Mouse (Mus musculus): ENCODE data around the gene Sgip1.

Sgip1 gene

DNA sequence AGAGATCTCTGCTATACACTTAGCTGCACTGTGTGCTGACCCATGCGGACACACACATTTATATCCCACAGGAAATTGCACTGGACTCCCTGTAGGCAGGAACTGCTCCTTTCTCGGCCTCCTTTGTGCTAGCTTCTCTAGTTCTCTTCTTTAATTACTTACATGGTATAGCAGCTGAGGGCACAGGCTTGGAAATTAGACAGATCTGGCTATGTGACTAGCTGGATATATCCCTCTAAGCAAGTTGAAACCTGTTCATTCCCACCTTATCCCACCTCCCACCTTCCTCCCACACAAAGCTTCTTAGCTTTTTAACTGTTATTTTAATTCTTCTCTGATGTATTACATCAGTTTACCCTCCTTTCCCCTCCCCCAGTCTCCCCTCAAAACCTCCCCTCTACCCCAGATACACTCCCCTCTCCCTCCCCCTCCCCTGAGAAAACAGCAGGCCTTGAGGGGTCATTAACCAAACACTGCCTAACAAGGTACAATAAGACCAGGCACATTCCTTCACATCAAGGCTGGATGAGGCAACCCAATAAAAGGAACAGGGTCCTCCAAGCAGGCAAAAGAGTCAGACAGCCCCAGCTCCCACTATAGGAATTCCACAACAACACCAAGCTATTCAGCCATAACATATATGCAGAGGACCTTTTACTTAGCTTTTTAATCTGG lies 34.6 kb downstream of the Sgip1 start:
- no peak for DNase-seq (ENCODE audit: low read depth, low spot score)

DNA sequence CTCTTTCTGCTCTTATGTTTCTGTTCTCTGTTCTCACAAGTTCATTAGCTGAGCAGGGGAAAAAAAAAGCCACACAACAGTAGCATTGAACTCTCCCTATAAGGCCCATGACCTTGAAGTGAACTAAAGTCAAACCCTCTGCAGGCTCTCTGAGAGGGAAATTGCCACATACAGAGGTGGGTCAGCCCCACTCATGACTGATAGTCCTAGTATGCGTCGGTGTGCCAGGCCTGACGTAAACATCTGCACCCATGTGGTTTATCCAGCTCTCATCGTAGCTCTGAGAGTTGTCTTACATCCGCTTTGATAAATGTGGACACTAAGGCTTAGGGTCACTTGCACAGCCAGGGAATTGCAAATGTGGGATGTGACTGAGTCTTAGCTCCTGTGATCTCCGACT lies 38.8 kb downstream of the Sgip1 start:
- DNase-seq (ENCODE audit: low read depth, low spot score) = no peak

DNA sequence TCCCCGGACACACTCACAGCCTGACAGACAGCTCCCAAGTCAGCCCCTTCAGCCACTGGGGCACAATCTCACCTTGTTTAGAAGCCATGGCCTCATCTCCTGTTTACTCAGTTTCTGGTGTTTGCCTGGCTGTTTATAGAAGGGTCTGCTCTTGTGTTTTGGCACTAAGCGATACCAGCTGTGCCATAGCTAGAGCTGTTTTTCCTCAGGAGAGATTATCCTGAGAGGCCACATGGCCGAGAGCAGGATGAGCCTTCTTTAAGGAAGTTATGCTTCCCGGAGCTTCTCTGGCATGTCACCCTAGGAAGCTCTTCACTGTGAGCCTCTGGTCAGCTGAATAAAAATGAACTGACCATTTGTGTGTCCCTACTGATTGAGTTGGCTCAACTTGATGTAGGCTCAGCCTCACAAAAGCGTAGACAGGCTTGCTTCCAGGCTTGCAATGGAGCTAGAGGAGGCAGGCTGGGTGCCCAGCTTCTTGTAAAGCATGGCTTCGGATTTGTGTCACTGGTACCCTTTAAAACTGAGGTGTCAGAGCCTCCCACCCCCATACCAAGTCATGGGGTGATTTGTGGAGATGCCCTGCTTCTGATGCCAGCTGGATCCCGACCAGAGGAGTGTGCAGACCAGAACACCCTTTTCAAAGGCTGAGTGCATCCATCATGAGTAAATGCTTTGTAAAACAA lies 42.1 kb downstream of the Sgip1 start:
- no peak for DNase-seq (ENCODE audit: low read depth, low spot score)

DNA sequence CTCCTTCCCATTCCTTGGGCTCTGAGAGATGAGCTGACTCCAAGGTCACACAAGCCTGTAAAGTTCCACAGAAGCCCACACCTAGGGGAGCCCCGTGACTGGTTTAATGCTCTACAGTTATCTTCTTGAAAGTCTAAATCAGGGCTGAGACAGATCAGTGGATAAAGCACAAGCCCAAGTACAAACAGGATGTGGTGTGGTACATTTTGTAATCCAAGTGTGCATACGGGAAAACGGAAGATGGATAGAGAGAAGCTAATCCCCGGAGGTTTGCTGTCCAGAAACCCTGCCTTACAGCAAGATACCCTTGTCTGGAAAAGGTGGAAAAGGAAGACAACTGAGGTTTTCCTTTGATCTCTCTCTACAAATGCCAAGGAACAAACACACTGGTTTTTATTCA lies 44.1 kb downstream of the Sgip1 start:
- DNase-seq (ENCODE audit: low read depth, low spot score) = no peak

DNA sequence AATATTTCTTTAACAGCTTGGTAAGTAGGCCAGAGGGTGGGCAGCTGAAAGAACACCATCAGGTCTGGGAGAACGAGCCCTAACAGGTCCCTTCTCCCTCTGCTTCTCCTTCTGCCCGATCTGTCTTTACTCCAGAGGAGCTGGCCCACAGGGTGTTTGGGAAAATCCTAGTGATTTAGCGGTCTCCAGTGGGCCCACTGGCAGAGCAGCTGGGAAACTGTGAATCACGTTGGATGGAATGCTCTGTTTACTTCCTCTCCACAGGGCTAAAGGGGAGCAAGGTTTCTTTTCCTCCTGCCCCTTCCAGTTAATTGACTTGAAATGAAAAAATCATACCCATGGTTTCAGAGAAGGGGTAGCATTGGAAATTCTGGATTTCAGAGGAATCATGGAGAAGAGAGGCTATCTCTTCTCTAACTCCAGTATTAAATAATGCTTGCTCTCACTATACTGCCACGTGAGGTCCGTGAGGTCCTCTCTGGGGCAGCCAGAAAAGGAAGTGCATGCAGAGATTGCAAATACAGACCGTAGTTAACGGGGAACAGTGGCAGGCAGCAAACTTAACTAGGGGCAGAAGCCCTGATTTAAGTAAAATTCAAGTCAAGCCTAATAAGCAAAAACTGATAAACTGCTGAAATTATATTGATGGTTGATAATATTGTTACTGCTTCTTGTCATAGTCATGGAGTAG lies 51.1 kb downstream of the Sgip1 start:
- no peak for DNase-seq (ENCODE audit: low read depth, low spot score)

DNA sequence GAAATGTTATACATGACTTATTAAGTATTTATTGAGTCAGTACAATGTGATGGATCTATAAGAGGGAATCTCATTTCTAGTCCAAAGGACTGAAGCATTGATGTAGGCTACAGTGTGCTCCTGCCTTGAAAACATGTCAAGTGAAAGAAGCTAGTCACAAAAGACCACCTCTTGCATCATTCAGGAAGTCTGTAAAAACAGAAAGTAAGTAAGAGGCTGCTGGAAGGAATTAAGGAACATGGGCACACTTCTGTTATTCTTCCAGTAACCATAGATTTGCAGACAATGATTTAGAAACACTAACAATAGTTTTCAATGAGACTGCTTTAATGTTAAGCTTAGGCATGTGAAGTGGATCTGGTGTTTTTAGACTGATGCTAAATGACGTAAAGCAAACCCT lies 60.4 kb downstream of the Sgip1 start:
- DNase-seq (ENCODE audit: low read depth, low spot score) = no peak

DNA sequence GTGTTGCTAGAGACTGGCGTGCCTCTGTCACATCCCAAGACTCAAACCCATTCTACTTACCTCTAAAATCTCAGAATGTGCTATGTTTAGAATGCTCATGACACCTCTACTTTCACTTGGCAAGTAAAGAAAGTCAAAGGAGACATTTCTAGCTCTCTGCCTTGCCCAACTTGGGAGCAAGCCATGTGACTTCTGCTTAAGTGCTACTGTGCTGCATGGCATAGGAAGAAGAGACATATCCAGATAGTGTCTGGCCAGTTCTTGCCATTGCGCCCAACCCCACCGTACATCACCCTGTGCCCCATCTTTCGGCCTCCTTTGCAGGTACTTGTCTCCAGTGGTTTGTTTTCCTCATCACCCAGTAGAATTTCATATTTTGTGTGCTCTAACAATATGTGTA lies 60.8 kb downstream of the Sgip1 start:
- DNase-seq (ENCODE audit: low read depth, low spot score) = no peak

- no peak for DNase-seq (ENCODE audit: low read depth, low spot score)
These were observed 63.5 kb downstream of the Sgip1 start for GRCm38 (mm10) chr4:102804611-102805010.

GRCm38 (mm10) chr4:102806987-102807386 lies 65.9 kb downstream of the Sgip1 start:
- no peak for DNase-seq (ENCODE audit: low read depth, low spot score)

- DNase-seq (ENCODE audit: low read depth, low spot score) = no peak
These were observed 67.2 kb downstream of the Sgip1 start for GRCm38 (mm10) chr4:102808258-102808657.

DNA sequence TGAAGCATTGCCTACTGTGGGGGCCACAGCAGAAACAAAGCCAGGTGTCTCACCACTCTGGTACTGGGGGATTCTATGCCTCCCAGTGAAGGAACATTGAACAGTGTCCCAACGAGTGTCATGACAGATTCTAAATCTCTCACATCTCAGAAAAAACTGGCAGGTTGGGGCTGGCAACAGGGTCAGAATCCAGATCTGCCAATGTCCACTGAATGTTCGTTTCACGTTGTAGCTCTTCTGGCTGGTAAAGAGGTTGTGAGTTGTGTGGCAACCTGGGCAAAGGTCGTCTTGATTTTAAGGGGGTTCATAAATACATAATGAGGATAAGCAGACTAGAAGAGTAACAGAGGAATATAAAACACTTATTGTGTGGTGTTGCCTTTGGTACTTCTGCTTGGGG lies 68.2 kb downstream of the Sgip1 start:
- DNase-seq (ENCODE audit: low read depth, low spot score) = no peak

DNA sequence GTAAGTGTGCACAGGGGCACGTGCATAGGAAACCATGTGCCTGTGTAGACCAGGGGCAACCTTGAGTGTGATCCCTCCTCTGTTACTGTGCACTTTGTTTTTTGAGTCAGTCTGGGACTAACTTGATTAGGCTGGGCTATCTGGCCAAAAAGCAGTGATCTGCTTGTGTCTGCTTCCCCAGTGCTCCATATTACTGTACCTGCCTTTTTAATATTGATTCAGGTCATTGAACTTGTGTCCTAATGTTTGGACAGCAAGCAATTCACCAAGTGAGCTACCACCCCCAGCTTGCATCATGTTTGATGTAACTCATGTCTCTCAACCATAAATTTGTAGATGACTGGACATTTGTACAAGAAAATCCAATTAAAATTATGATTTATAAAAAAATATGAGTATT lies 69.2 kb downstream of the Sgip1 start:
- DNase-seq (ENCODE audit: low read depth, low spot score) = no peak

DNA sequence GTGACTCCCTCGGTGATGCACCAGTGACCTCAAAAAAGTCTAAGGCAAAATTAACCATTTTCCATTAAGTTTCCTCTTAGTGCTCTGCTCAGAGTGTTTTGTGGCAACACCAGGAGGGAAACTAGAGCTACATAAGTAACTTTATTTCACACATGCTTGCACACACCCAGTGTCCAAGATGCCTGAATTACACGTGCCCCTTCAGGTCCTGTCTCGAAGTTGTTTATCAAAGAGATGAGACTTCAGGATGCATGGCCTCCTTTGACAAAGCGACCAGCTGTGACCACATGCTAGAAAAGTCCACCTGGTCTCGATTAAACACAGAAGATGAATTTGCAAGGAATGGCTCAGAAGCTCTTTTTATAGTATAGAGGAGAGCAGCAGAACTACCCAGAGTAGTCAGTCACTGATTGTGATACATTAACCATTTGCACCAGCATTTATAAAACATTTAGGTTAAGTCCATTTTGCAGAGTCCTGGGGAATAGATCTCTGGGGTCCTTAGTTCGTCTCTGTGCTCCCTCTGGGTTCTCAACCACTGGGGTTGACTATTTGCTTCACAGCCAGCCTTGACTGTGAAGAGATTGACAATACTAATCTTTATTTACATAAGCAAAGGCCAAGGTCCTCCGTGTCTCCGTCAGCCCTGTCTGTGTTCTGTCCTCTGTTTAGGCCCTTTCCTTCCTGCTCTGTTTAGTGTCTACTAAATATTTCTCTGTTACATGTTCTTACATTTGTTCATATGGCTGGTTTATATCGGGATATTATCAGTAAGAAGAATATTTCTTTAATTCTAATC lies 70.1 kb downstream of the Sgip1 start:
- DNase-seq (ENCODE audit: low read depth, low spot score) = no peak

DNA sequence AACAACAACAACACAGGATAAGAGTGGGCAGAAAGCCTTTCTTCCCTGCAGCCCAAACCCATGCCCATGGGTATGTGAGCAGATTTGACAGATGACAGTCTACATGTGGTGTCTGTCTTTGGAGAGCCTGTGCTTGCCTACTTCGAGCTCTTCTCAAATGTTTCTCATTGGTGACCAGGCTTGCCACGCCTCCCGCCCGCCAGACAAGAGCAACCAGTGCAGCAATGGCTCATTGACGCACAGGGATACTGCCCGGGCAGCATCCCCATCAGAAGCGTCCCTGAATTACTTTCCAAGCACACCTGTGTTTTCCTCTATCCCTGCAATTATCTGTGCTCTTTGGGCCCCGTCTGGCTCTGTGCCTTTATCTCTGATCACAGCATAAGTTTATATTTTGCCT lies 72.2 kb downstream of the Sgip1 start:
- DNase-seq (ENCODE audit: low read depth, low spot score) = no peak

GRCm38 (mm10) chr4:102821786-102822185 lies 80.7 kb downstream of the Sgip1 start:
- no peak for DNase-seq (ENCODE audit: low read depth, low spot score)

GRCm38 (mm10) chr4:102824494-102824893 lies 83.4 kb downstream of the Sgip1 start:
- no peak for DNase-seq (ENCODE audit: low read depth, low spot score)

- no peak for DNase-seq (ENCODE audit: low read depth, low spot score)
These were observed 85.1 kb downstream of the Sgip1 start for GRCm38 (mm10) chr4:102826159-102826558.

- DNase-seq (ENCODE audit: low read depth, low spot score) = no peak
These were observed 87.4 kb downstream of the Sgip1 start for GRCm38 (mm10) chr4:102828518-102828917.

DNA sequence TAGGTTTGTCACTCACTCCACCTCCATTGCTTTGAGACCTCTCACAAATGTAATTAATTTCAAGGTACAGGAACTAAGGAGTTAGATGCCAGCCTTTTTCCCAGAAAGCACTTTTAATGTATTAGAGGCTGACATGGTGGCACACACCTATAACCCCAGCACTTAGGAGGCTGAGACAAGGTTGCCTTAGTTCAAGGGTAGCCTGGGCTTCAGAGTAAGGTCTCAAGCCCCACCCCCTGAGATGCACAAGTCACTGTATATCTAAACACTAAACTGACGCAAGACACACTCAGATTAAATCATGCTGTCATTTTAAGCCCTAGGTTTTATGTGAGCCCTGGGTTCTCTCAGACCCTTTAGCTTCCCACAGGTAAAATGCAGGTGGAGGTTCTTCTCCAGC lies 92.1 kb downstream of the Sgip1 start:
- DNase-seq (ENCODE audit: low read depth, low spot score) = no peak

DNA sequence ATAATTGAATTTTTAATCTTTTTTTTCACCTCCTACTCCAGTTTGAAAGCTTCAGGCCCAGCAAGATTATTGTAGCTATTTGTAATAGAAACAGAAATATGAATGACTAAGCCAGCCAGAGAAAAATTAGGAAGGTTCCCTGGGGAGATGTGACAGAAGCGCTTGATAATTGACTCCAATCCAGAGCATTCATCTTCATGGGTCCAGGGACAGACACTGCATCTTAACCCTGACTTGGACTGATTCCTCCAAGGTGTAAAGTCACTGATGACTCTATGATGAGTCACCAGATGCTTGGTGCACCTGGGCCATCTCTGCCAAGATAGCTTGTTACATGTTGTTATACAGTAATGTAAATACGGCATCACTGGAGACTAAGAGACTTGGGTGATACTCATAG lies 92.6 kb downstream of the Sgip1 start:
- no peak for DNase-seq (ENCODE audit: low read depth, low spot score)

- DNase-seq (ENCODE audit: low read depth, low spot score) = no peak
These were observed 93.6 kb downstream of the Sgip1 start for GRCm38 (mm10) chr4:102834710-102835109.
